Mouse (Mus musculus) activated CD4-positive, CD25-positive, alpha-beta regulatory T cell, adult 9 weeks (primary cell): Measurements from ENCODE around the gene Tmbim6. TPM values are rescaled to one million over a fixed set of nuclear protein-coding genes. Genes with fewer than 3 reads are reported as not detected.

Experiments
- polyA plus RNA-seq: library from polyadenylated mRNA; unstranded; fragments of 100-300 nt; shearing (Covaris generic); gene quantifications from one replicate; pipeline ENCODE4 v1.2.1, GENCODE M21; 2017

Tmbim6 gene
- 197 TPM for polyA plus RNA-seq

GRCm38 (mm10) chr15:99392486-99393385, at the start of gene Tmbim6:
Gene Tmbim6, plus strand, starts transcription at chr15:99392882.

DNA sequence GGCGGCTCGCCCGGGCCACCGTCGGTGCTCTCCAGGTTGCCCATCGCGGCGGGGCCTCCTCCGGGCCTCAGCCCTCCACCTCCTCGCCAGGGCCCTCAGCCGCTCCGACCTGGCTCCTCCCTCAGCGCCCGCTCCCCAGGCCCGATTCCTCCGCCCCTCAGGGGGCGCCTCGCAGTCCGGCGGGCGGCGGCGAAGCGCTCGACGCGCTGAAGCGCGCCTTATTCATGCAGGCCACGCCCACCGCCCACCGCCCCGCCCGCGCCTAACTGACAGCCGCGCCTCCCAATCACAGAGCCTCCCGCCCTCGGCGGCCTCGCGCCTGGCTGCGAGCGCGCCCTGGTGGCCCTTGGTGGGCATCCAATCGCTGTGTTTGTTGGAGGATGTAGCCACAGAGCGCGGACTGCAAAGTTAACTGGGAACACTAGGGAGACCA, 22.4 kb upstream of the Tmbim6 start, which contains the start of gene Fmnl3:
Gene Fmnl3, minus strand, starts transcription at position 224 of the 433 bp plus-strand sequence.

DNA sequence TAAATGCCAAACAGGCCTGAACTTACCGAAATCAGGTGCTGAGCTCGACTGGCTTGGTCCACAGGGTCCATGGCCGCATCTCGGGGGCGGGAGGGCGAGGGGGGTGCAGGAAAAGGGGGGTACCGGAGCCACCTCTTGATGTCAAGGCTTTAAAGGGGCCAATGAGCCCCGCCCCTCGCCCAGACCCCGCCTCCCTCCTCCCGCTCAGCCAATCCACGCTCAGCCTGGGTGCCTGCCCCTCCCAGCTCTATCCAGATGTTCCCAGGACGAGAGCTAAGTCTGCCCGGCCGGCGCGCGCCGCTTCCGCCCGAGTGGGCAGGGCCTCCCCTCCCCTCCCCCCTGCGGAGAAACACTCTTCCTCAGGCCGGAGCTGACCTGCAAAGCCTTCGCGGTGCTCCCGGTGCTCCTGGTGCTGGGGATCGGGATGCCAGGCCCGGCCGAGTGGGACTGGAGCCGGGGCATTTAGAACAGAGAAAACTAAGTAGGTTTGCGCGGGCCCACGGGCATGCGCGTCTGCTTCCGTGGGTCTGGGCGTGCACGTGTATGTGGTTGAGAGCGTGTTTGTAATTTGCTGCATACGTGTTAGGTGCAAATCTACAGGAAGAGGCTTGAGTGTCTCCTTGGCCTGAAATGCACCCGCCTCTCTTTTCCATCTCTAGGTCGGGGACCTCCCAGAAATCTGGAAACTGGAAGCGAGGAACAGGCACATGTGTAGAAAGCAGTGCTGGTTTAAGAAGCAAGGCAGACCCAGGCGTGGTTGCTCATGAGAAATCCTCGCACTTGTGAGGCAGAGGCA, 65.1 kb downstream of the Tmbim6 start, which contains the start of gene Nckap5l:
Gene Nckap5l, minus strand, starts transcription at position 143 of the 796 bp plus-strand sequence.

Other genes starting within 250 kb of the Tmbim6 start
- gene Kcnh3, start 168.0 kb upstream of the Tmbim6 start, polyA plus RNA-seq = 1.1 TPM
- gene Mcrs1, start 140.9 kb upstream of the Tmbim6 start, polyA plus RNA-seq = 107 TPM
- gene Prpf40b, start 97.8 kb upstream of the Tmbim6 start, polyA plus RNA-seq = 12.6 TPM
- 0.17 TPM for gene Fam186b, start 97.0 kb upstream of the Tmbim6 start, polyA plus RNA-seq
- 28.2 TPM for gene Fmnl3, start 22.4 kb upstream of the Tmbim6 start, polyA plus RNA-seq
- gene Nckap5l, start 64.9 kb downstream of the Tmbim6 start, polyA plus RNA-seq = 17.4 TPM
- gene Bcdin3d, start 81.8 kb downstream of the Tmbim6 start, polyA plus RNA-seq = 26.9 TPM
- not detected for gene Faim2, start 135.3 kb downstream of the Tmbim6 start, polyA plus RNA-seq
- gene Aqp2, start 186.2 kb downstream of the Tmbim6 start, polyA plus RNA-seq = not detected
- not detected for gene Aqp5, start 197.9 kb downstream of the Tmbim6 start, polyA plus RNA-seq
- not detected for gene Aqp6, start 208.5 kb downstream of the Tmbim6 start, polyA plus RNA-seq